Mouse (Mus musculus) ES-E14 (cell line): ENCODE results near the gene P2ry1. TPM values are rescaled to one million over a fixed set of nuclear protein-coding genes. Genes with fewer than 3 reads are reported as not detected.
A peak's percentile ranks its signal among the peaks of the same experiment; 100 is the strongest.

ENCODE experiments used
- DNase-seq: peaks from one replicate; pipeline ENCODE4 v3.0.0-alpha.2; 2013; ENCODE audit warnings: low read depth, low spot score
- H3K27ac ChIP-seq: 2 replicates; pipeline ENCODE4 v1.5.1; 2012; ENCODE audit warnings: low read depth, mild to moderate bottlenecking, low read length, moderate library complexity, mixed read lengths; ENCODE audit not compliant: poor library complexity, insufficient read depth, severe bottlenecking
- H3K36me3 ChIP-seq: 2 replicates; pipeline ENCODE4 v1.6.1; 2012; ENCODE audit warnings: mild to moderate bottlenecking, low read length, moderate library complexity, mixed read lengths; ENCODE audit not compliant: control insufficient read depth, poor library complexity, insufficient read depth, severe bottlenecking
- H3K4me1 ChIP-seq, 2 experiments: fragments of 150-350 bp in 1 of 2; sonication (generic) in 1 of 2; 2 replicates each; pipeline ENCODE4 v1.6.1; 2012; ENCODE audit warnings: low read length in 2 of 2, mild to moderate bottlenecking in 1 of 2, mixed read lengths in 1 of 2; ENCODE audit not compliant: control insufficient read depth in 2 of 2, insufficient read depth in 2 of 2, poor library complexity in 1 of 2
- H3K4me3 ChIP-seq, 2 experiments: fragments of 150-350 bp in 1 of 2; sonication (generic) in 1 of 2; 2 replicates each; pipeline ENCODE4 v1.5.1; 2012; ENCODE audit warnings: low read length in 2 of 2, low read depth in 1 of 2, mild to moderate bottlenecking in 1 of 2, mixed read lengths in 1 of 2; ENCODE audit not compliant: insufficient read depth in 1 of 2, poor library complexity in 1 of 2, severe bottlenecking in 1 of 2
- H3K9ac ChIP-seq: 2 replicates; pipeline ENCODE4 v1.6.1; 2012; ENCODE audit warnings: low read depth, mild to moderate bottlenecking, low read length, mixed read lengths; ENCODE audit not compliant: poor library complexity, insufficient read depth, severe bottlenecking
- H3K9me3 ChIP-seq: fragments of 150-350 bp; sonication (generic); 2 replicates; pipeline ENCODE4 v1.6.1; 2012; ENCODE audit warnings: low read depth, mild to moderate bottlenecking, low read length; ENCODE audit not compliant: control insufficient read depth, insufficient read depth
- CHD2 ChIP-seq: IDR thresholded peaks from 2 replicates; pipeline ENCODE4 v1.6.1; 2014; ENCODE audit warnings: mild to moderate bottlenecking, low read depth, low read length, inconsistent platforms
- HCFC1 ChIP-seq: IDR thresholded peaks from 2 replicates; pipeline ENCODE4 v1.6.1; 2012; ENCODE audit warnings: low read length, inconsistent platforms, borderline replicate concordance; ENCODE audit not compliant: insufficient read depth
- MAFK ChIP-seq: IDR thresholded peaks from 2 replicates; pipeline ENCODE4 v1.6.1; 2014; ENCODE audit warnings: mild to moderate bottlenecking, low read depth, low read length, inconsistent platforms; ENCODE audit not compliant: insufficient read depth
- ZC3H11A ChIP-seq: IDR thresholded peaks from 2 replicates; pipeline ENCODE4 v1.6.1; 2012; ENCODE audit warnings: low read depth, mild to moderate bottlenecking, inconsistent platforms, low read length, borderline replicate concordance
- ZNF384 ChIP-seq: IDR thresholded peaks from 2 replicates; pipeline ENCODE4 v1.6.1; 2012; ENCODE audit warnings: low read depth, low read length, inconsistent platforms
- in situ Hi-C, 2 experiments: fragments of 600-800 bp; cut with MboI; formaldehyde crosslinking; loops; one replicate each; pipeline ENCODE4 v1.15.1; 2025; ENCODE audit warnings: low sequenced_read_pairs in 2 of 2, inconsistent platforms in 1 of 2; ENCODE audit not compliant: unreplicated experiment in 2 of 2
- total RNA-seq: library from RNA; depleted of rRNA; stranded (reverse); fragments of 300-350 nt; gene quantifications from 2 replicates; pipeline ENCODE4 v1.2.3, GENCODE M21; 2012

P2ry1 gene
- total RNA-seq, 1 experiment, result 2.0 TPM

DNA sequence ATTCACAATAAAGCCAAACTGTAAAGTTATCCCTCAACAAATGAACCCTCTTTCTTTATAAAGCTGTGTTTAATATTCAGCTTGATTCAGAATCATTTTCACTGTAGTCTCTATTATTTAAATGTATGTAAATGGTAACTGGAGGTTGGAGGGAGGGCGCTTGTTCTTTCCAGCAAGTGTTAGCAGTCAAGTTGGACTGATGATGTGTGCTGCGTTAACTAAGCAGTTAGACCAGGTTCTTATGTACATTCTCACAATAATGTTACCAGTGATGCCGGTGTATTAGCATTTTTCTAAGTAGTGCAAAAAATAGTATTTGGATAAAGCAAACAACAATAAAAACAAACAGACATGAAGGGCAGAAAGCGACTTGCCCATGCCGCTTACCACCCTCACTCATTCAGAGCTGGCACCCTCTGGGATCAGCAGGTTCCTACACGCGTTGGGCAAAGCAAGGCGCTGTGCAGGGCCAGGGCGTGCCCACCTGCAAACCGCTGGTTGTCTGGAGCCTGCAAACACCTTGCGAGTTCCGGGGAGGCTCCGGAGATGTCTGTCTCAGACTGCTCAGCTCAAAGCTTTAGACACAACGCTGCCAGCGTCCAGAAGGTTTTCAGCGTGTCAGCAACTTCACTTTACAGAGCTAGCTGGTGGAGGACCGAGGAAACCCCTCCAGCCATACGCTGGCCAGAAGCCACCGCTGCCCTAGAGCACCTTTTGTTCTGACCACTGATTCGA, 576 bp upstream of the P2ry1 start:
- in situ Hi-C loops, result no loop called here

DNA sequence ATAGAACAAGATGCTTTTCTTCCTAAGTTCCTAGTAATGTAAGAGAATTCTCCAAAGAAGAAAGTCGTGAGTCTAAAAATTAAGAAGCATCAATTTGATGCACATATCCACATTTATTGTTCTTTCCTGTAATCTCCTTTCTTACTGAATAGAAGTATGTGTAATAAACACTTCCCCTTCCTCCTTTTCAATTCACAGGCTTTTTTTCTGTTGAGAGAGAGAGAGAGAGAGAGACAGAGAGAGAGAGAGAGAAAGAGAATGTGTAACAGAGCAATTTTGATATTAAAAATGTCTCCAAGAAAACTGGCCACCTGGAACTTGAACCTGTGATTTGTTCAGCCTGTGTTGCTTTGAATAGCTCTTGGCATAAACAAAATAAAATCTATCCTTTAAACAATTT, 2.0 kb downstream of the P2ry1 start:
- H3K4me3 ChIP-seq, result no peak overlapping the region
- TF ChIP-seq HCFC1 (no peak), MAFK (no peak), CHD2 (no peak), ZC3H11A (no peak), ZNF384 (no peak)
- no peaks in the 10 kb centered on the region for H3K9me3 ChIP-seq

More for the DNA sequence above, 576 bp upstream of the P2ry1 start:
- Histone ChIP-seq H3K9me3 (no peaks in the 10 kb centered on the region), H3K36me3 (no peaks in the 10 kb centered on the region), H3K4me1 (peaks cover 0 to 3% of the 10 kb centered on the region in 2 experiments; a peak in 1 of 4 replicates), H3K27ac (no peak overlapping the region), H3K4me3 (peak overlapping the region; percentile 75 to 89), H3K9ac (peak overlapping the region; percentile 44; the same call in 1 of the 2 replicates)
- peak; percentile 25 for DNase-seq
- TF ChIP-seq ZNF384 (no peak), CHD2 (no peak), HCFC1 (no peak), ZC3H11A (no peak), MAFK (no peak)

DNA sequence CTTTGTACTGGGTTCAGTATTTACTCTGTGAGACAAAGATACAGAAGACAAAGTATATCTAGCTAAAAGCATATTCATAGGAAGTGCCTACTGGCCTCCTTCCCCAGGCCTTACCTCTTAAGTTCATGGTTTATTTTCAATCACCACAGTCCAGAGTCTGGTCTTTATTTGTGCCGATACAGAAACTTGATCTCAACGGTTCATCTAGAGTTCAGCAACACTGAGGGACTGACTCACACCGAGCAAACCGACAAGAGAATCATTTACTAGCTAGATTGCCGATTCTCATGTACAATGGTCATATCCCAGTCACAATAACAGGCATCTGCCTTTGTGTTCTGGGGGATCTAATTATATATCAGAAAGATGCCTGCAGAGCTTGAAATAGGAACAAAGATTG, 9.1 kb downstream of the P2ry1 start:
- in situ Hi-C loops, result no loop called here
- H3K27ac ChIP-seq, result no peak overlapping the region

More for the DNA sequence above, 2.0 kb downstream of the P2ry1 start:
- in situ Hi-C loops, result no loop called here
- no peak for DNase-seq
- H3K9ac ChIP-seq, result no peak overlapping the region
- H3K27ac ChIP-seq, result no peak overlapping the region
- H3K36me3 ChIP-seq, result no peaks in the 10 kb centered on the region
- peaks cover 0 to 3% of the 10 kb centered on the region in 2 experiments; a peak in 1 of 4 replicates for H3K4me1 ChIP-seq

GRCm38 (mm10) chr3:61012550-61012949, 10.0 kb downstream of the P2ry1 start:
- no peak for TF ChIP-seq ZNF384
- no peak for TF ChIP-seq ZC3H11A
- no peak for TF ChIP-seq MAFK
- TF ChIP-seq HCFC1, result no peak
- no peak for TF ChIP-seq CHD2

More for the DNA sequence above, 9.1 kb downstream of the P2ry1 start:
- H3K36me3 ChIP-seq, result no peaks in the 10 kb centered on the region
- no peaks in the 10 kb centered on the region for H3K4me1 ChIP-seq
- no peak for TF ChIP-seq HCFC1
- TF ChIP-seq CHD2, result no peak
- no peak for TF ChIP-seq ZC3H11A
- TF ChIP-seq ZNF384, result no peak
- TF ChIP-seq MAFK, result no peak
- H3K9me3 ChIP-seq, result no peaks in the 10 kb centered on the region
- H3K9ac ChIP-seq, result no peak overlapping the region
- DNase-seq, result no peak
- no peak overlapping the region for H3K4me3 ChIP-seq

More at GRCm38 (mm10) chr3:61012550-61012949, 10.0 kb downstream of the P2ry1 start:
- Histone ChIP-seq H3K9me3 (no peaks in the 10 kb centered on the region), H3K27ac (no peak overlapping the region), H3K4me1 (no peaks in the 10 kb centered on the region), H3K9ac (no peak overlapping the region), H3K4me3 (no peak overlapping the region), H3K36me3 (no peaks in the 10 kb centered on the region)
- in situ Hi-C loops, result no loop called here
- no peak for DNase-seq
